Mouse (Mus musculus) liver, embryonic 12.5 days (tissue): ENCODE measurements at regions not wholly inside any gene's neighbourhood (a gene's known extent, or its start where the extent isn't known, plus 50 kb on each side); places are given as distances from the start of the nearest gene placed in this dataset.
"Not testable (repeated sequence)": the region's sequence is repeated elsewhere in the genome, so short reads cannot be mapped to it uniquely, and the experiment has no call there.

ENCODE experiments used
- ATAC-seq: fragments of 200-750 bp; cut with Nextera tagmentation; 2 replicates; pipeline ENCODE4 v1.8.0; 2017; ENCODE audit warnings: moderate number of reproducible peaks, mild to moderate bottlenecking, moderate library complexity
- H3K27ac ChIP-seq: fragments of 300-500 bp; sonication (generic); 2 replicates; pipeline ENCODE4 v1.5.1; 2016; ENCODE audit warnings: mild to moderate bottlenecking
- H3K27me3 ChIP-seq: fragments of 300-500 bp; sonication (generic); replicated peaks from 2 replicates; pipeline ENCODE4 v1.6.1; 2016; ENCODE audit warnings: mild to moderate bottlenecking, moderate library complexity
- H3K36me3 ChIP-seq: fragments of 300-500 bp; sonication (generic); 2 replicates; pipeline ENCODE4 v1.6.1; 2016; ENCODE audit warnings: mild to moderate bottlenecking, moderate library complexity
- H3K4me1 ChIP-seq: fragments of 300-500 bp; sonication (generic); 2 replicates; pipeline ENCODE4 v1.6.1; 2016
- H3K4me2 ChIP-seq: fragments of 300-500 bp; sonication (generic); 2 replicates; pipeline ENCODE4 v1.6.1; 2016; ENCODE audit warnings: mild to moderate bottlenecking, moderate library complexity
- H3K4me3 ChIP-seq: fragments of 300-500 bp; sonication (generic); 2 replicates; pipeline ENCODE4 v1.5.1; 2016; ENCODE audit warnings: mild to moderate bottlenecking, moderate library complexity
- H3K9ac ChIP-seq: fragments of 300-500 bp; sonication (generic); 2 replicates; pipeline ENCODE4 v1.6.1; 2016; ENCODE audit warnings: mild to moderate bottlenecking, moderate library complexity
- H3K9me3 ChIP-seq: fragments of 300-500 bp; sonication (generic); replicated peaks from 2 replicates; pipeline ENCODE4 v1.6.1; 2016; ENCODE audit warnings: mild to moderate bottlenecking, moderate library complexity
- WGBS: fragments of 180-500 bp; shearing (Covaris S2); methylation state at CpG from one replicate; pipeline ENCODE4 v1.1.7; 2016; ENCODE audit not compliant: insufficient replicate concordance; 5-methylcytosine and 5-hydroxymethylcytosine counted together

GRCm38 (mm10) chr4:6600766-6601367 is 1638.0 kb downstream of the Car8 start:
- H3K27ac ChIP-seq: no peak overlapping the region

GRCm38 (mm10) chr4:6596321-6596720 is 1642.5 kb downstream of the Car8 start:
- Histone ChIP-seq H3K36me3 (no peaks in the 10 kb centered on the region), H3K4me2 (no peak overlapping the region), H3K9me3 (no peaks in the 10 kb centered on the region), H3K27me3 (no peaks in the 10 kb centered on the region), H3K4me3 (no peak overlapping the region), H3K4me1 (no peaks in the 10 kb centered on the region), H3K27ac (no peak overlapping the region), H3K9ac (no peak overlapping the region)
- WGBS: 35% methylated on average over 1 of the region's 1 CpGs
- no peak for ATAC-seq

More at GRCm38 (mm10) chr4:6600766-6601367, 1638.0 kb downstream of the Car8 start:
- H3K9ac ChIP-seq: no peak overlapping the region
- H3K4me1 ChIP-seq: no peaks in the 10 kb centered on the region
- H3K36me3 ChIP-seq: no peaks in the 10 kb centered on the region
- H3K27me3 ChIP-seq: no peaks in the 10 kb centered on the region
- no peak for ATAC-seq
- WGBS: 59% methylated on average over 7 of the region's 7 CpGs
- H3K4me2 ChIP-seq: no peak overlapping the region
- H3K4me3 ChIP-seq: no peak overlapping the region
- no peaks in the 10 kb centered on the region for H3K9me3 ChIP-seq

GRCm38 (mm10) chr4:6592890-6593289 is 1646.0 kb downstream of the Car8 start:
- WGBS: 55% methylated on average over 3 of the region's 3 CpGs

DNA sequence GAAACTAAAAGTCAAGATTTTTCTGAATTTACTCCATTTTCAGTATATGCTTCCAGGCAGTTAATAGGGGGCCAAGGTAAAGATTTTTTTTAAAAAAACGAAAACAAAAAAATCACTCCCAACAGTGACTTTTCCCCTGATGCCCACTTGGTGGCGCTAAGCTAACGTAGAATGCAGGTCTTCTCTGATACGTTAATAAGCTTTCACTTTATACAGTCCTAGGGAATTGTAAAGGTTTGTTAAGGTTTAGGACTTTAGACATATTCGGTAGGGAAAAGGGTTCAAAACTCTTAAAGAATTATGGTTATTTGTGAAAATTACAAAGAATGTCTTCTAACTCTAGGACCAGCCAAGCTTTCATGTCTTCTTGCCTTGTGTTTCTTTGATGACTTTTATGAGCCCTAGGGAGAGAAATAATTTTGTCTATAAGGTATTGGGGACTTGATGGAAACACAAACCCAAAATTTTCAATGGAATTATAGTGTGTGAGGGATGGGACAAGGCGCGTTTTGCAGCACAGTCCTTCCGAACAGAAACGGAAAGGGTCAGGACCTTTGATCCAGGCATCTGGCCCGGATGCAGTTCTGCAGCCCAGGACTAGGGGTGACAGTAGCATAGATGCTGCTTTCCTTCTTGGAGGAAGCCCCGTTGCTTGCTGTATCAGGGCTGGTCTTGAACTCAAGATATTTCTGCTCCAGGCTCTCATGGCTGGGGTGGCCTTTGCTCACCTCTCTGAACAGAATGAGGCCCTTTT is 1677.1 kb downstream of the Car8 start:
- H3K27me3 ChIP-seq: no peaks in the 10 kb centered on the region
- no peaks in the 10 kb centered on the region for H3K9me3 ChIP-seq
- 33% methylated on average over 11 of the region's 11 CpGs for WGBS
- no peak for ATAC-seq
- H3K4me2 ChIP-seq: peak overlapping the region; percentile 28
- no peak overlapping the region for H3K27ac ChIP-seq
- no peaks in the 10 kb centered on the region for H3K36me3 ChIP-seq
- no peaks in the 10 kb centered on the region for H3K4me1 ChIP-seq
- peak overlapping the region; percentile 15; the same call in 1 of the 2 replicates for H3K4me3 ChIP-seq
- no peak overlapping the region for H3K9ac ChIP-seq

More at GRCm38 (mm10) chr4:6592890-6593289, 1646.0 kb downstream of the Car8 start:
- H3K4me3 ChIP-seq, H3K27ac ChIP-seq, H3K4me2 ChIP-seq, H3K36me3 ChIP-seq, H3K9ac ChIP-seq, ATAC-seq, H3K4me1 ChIP-seq, H3K27me3 ChIP-seq, H3K9me3 ChIP-seq: not testable (repeated sequence)

DNA sequence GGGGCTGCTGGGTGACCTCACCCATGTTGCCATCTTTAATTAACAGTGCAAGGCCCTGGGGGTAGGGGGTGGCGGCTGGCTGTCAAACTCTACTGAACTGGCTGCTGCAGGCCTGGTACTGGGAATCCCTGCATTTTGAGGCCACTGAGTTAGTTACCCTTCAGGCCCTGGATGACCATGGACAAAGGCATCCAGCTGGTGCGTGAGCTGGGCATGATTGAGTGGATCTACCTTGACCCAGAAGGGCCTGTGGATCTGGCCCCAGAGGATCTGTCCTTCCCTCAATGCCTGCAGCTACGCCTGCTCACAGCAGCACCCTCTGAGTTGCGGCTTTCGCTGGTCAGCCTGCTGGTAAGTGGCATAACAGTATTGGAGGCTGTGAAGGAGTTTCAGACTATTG is 1699.2 kb downstream of the Car8 start:
- H3K27me3 ChIP-seq: no peaks in the 10 kb centered on the region
- 72% methylated on average over 5 of the region's 5 CpGs for WGBS

GRCm38 (mm10) chr4:6532441-6532840 is 1706.4 kb downstream of the Car8 start:
- Histone ChIP-seq H3K27ac (no peak overlapping the region), H3K27me3 (no peaks in the 10 kb centered on the region), H3K4me3 (no peak overlapping the region), H3K36me3 (no peaks in the 10 kb centered on the region), H3K9me3 (no peaks in the 10 kb centered on the region), H3K9ac (no peak overlapping the region), H3K4me2 (no peak overlapping the region), H3K4me1 (no peaks in the 10 kb centered on the region)
- no peak for ATAC-seq
- WGBS: 61% methylated on average over 1 of the region's 1 CpGs

More for the DNA sequence above, 1699.2 kb downstream of the Car8 start:
- Histone ChIP-seq H3K4me3 (no peak overlapping the region), H3K27ac (no peak overlapping the region), H3K9me3 (no peaks in the 10 kb centered on the region), H3K36me3 (no peaks in the 10 kb centered on the region), H3K4me1 (no peaks in the 10 kb centered on the region), H3K4me2 (no peak overlapping the region), H3K9ac (no peak overlapping the region)
- ATAC-seq: no peak

DNA sequence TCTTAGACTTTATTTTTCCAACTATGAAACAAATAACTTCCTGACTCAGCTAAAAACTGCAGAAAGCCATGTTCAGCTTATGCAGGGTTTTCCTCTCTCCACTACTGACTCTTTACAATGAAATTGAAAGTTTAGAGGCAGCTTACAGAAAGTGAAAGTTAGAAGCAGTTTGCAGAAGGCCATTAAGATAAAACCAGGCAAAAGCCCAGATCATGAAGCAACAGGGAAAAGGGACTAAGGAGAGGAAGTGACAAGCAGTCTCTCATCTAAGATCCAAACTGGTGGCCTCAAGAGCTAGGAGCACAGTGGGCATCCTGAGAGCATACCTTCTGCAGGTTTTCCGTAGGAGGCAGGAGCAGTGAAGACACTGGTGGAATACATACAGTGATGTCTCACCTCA is 1721.2 kb downstream of the Car8 start:
- no peak overlapping the region for H3K4me3 ChIP-seq
- no peak for ATAC-seq
- WGBS: 69% methylated on average over 1 of the region's 1 CpGs

GRCm38 (mm10) chr4:6514823-6515222 is 1721.7 kb upstream of the Impad1 start:
- H3K4me3 ChIP-seq: no peak overlapping the region
- 19% methylated on average over 6 of the region's 6 CpGs for WGBS
- H3K4me2 ChIP-seq: no peak overlapping the region
- no peak overlapping the region for H3K9ac ChIP-seq
- H3K4me1 ChIP-seq: no peaks in the 10 kb centered on the region
- ATAC-seq: no peak
- no peaks in the 10 kb centered on the region for H3K27me3 ChIP-seq
- no peaks in the 10 kb centered on the region for H3K36me3 ChIP-seq
- no peak overlapping the region for H3K27ac ChIP-seq
- H3K9me3 ChIP-seq: no peaks in the 10 kb centered on the region

More for the DNA sequence above, 1721.2 kb downstream of the Car8 start:
- Histone ChIP-seq H3K4me2 (no peak overlapping the region), H3K9me3 (no peaks in the 10 kb centered on the region), H3K9ac (no peak overlapping the region), H3K36me3 (no peaks in the 10 kb centered on the region), H3K27ac (no peak overlapping the region), H3K4me1 (no peaks in the 10 kb centered on the region), H3K27me3 (no peaks in the 10 kb centered on the region)

- H3K36me3 ChIP-seq: no peaks in the 10 kb centered on the region
- ATAC-seq: no peak
- H3K4me1 ChIP-seq: no peaks in the 10 kb centered on the region
- WGBS: 63% methylated on average over 3 of the region's 3 CpGs
- no peak overlapping the region for H3K4me3 ChIP-seq
- H3K9me3 ChIP-seq: no peaks in the 10 kb centered on the region
- H3K27ac ChIP-seq: no peak overlapping the region
- no peak overlapping the region for H3K9ac ChIP-seq
- H3K27me3 ChIP-seq: no peaks in the 10 kb centered on the region
- H3K4me2 ChIP-seq: no peak overlapping the region
These were observed 1720.5 kb upstream of the Impad1 start for GRCm38 (mm10) chr4:6513635-6514034.

- Histone ChIP-seq H3K4me3 (no peak overlapping the region), H3K9me3 (no peaks in the 10 kb centered on the region), H3K9ac (no peak overlapping the region), H3K4me2 (0 out of 2 replicates have a peak overlapping the region, but pooled peaks have one; percentile 14), H3K27ac (no peak overlapping the region), H3K36me3 (no peaks in the 10 kb centered on the region), H3K4me1 (no peaks in the 10 kb centered on the region), H3K27me3 (no peaks in the 10 kb centered on the region)
- 21% methylated on average over 12 of the region's 12 CpGs for WGBS
- peak; percentile 72 for ATAC-seq
These were observed 1719.7 kb upstream of the Impad1 start for GRCm38 (mm10) chr4:6512749-6513364.

GRCm38 (mm10) chr4:6508091-6508490 is 1714.9 kb upstream of the Impad1 start:
- H3K4me3 ChIP-seq: no peak overlapping the region
- H3K27me3 ChIP-seq: no peaks in the 10 kb centered on the region
- no peaks in the 10 kb centered on the region for H3K4me1 ChIP-seq
- H3K9me3 ChIP-seq: no peaks in the 10 kb centered on the region
- H3K27ac ChIP-seq: no peak overlapping the region
- no peak overlapping the region for H3K9ac ChIP-seq
- WGBS: 74% methylated on average over 5 of the region's 5 CpGs
- no peak overlapping the region for H3K4me2 ChIP-seq
- no peak for ATAC-seq
- H3K36me3 ChIP-seq: no peaks in the 10 kb centered on the region
